Mouse (Mus musculus) bone marrow, adult 2 months (tissue): ENCODE results near the gene Glra1. TPM values are rescaled to one million over a fixed set of nuclear protein-coding genes. Genes with fewer than 3 reads are reported as not detected.
A peak's percentile ranks its signal among the peaks of the same experiment; 100 is the strongest.

Experiments used
- H3K27ac ChIP-seq: fragments of 200-500 bp; 2 replicates; pipeline ENCODE4 v1.5.1; 2012; ENCODE audit warnings: low read depth, mild to moderate bottlenecking, control low read depth, inconsistent platforms, low read length; ENCODE audit not compliant: control insufficient read depth, poor library complexity, insufficient read depth
- H3K4me1 ChIP-seq: fragments of 200-500 bp; 2 replicates; pipeline ENCODE4 v1.6.1; 2011; ENCODE audit warnings: low read length; ENCODE audit not compliant: control insufficient read depth, insufficient read depth
- H3K4me3 ChIP-seq: fragments of 200-500 bp; replicated peaks from 2 replicates; pipeline ENCODE3; 2011; ENCODE audit warnings: mild to moderate bottlenecking, low read depth, low read length, control low read depth; ENCODE audit not compliant: control insufficient read depth
- CTCF ChIP-seq: fragments of 200-500 bp; IDR thresholded peaks from 2 replicates; pipeline ENCODE4 v1.5.1; 2011; ENCODE audit warnings: low read length, control low read depth; ENCODE audit not compliant: control insufficient read depth, insufficient read depth
- POLR2A ChIP-seq: fragments of 200-500 bp; IDR thresholded peaks from 2 replicates; pipeline ENCODE4 v1.6.1; 2011; ENCODE audit warnings: low read depth, mild to moderate bottlenecking, control low read depth, low read length, borderline replicate concordance; ENCODE audit not compliant: control insufficient read depth
- WGBS: fragments of 180-500 bp; shearing (Covaris S2); methylation state at CpG from one replicate; pipeline ENCODE4 v1.1.7; 2018; 5-methylcytosine and 5-hydroxymethylcytosine counted together
- polyA plus RNA-seq: library from polyadenylated mRNA; stranded (reverse); fragments of >200 nt; gene quantifications from 2 replicates; pipeline ENCODE4 v1.2.4, GENCODE M21; 2011; ENCODE audit warnings: low replicate concordance; ENCODE audit not compliant: missing spikeins, insufficient read depth, insufficient read length

Glra1 gene
- polyA plus RNA-seq, 1 experiment = not detected

GRCm38 (mm10) chr11:55469048-55469843 is 138.8 kb downstream of the Glra1 start, which contains the start of gene G3bp1:
G3bp1 (plus strand) TSS chr11:55469685.
- WGBS = under 1% methylated on average over 57 of the region's 57 CpGs
- Histone ChIP-seq H3K4me1 (peaks cover 3% of the 10 kb centered on the region; the same call in 1 of the 2 replicates), H3K4me3 (peak within 1 kb of the TSS; percentile 78), H3K27ac (peak within 1 kb of the TSS; percentile 91)
- TF ChIP-seq CTCF (peak; percentile 33; the same call in 1 of the 2 replicates), POLR2A (peak; percentile 99)

DNA sequence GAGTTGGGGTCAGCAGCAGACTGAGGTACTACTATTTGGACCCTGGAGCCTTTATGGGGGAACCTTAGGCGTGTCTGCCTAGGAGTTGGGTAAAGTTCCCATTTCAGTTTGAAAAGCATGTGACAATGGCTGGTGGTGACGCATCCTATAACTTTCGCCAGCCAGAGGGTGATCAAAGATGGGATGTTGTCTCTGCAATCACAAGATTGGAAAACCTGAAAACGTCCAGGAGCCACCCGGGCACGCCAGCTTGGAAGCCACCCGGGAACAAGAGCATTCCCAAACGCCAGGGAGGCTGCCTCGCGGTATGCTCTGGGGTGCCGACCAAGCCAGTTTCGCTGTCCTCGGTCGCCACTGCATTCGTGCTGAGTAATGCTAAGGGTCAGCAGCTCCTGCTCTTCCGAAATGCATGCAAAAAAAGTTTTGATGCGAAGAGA is 139.4 kb downstream of the Glra1 start:
- Histone ChIP-seq H3K4me3 (peak overlapping the region; percentile 69), H3K4me1 (peaks cover 3% of the 10 kb centered on the region; the same call in 1 of the 2 replicates)
- under 1% methylated on average over 17 of the region's 17 CpGs for WGBS

GRCm38 (mm10) chr11:55468012-55468411 is 140.0 kb downstream of the Glra1 start:
- no peak for TF ChIP-seq POLR2A
- no peak for TF ChIP-seq CTCF
- WGBS = 77% methylated on average over 10 of the region's 10 CpGs
- Histone ChIP-seq H3K4me1 (peaks cover 3% of the 10 kb centered on the region; the same call in 1 of the 2 replicates), H3K27ac (peak overlapping the region; percentile 91), H3K4me3 (peak overlapping the region; percentile 69)

More for the DNA sequence above, 139.4 kb downstream of the Glra1 start:
- TF ChIP-seq CTCF = no peak
- H3K27ac ChIP-seq = peak overlapping the region; percentile 91

GRCm38 (mm10) chr11:55465177-55465576 is 142.8 kb downstream of the Glra1 start:
- Histone ChIP-seq H3K4me1 (peaks cover 1% of the 10 kb centered on the region; the same call in 1 of the 2 replicates), H3K4me3 (no peak overlapping the region), H3K27ac (no peak overlapping the region)
- TF ChIP-seq POLR2A (no peak), CTCF (no peak)
- 83% methylated on average over 3 of the region's 3 CpGs for WGBS

DNA sequence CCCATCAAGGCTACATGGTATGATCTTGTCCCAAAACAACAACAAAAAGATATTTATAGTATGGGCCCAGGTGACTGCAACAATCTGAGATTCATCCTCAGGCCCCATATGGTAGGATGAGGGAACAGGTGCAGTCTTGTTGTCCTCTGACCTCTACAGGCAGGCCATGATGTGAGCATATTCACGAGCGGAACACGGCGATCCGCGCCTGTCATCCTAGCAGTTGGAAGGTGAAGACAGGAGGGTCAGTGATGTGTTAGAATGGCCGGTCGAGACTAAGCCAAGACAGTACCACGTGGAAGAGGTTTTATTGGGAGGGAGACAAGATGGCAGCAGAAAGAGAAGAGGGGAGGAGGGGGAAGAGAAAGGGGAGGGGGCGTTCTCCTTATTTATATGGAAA is 143.3 kb downstream of the Glra1 start:
- peaks cover 1% of the 10 kb centered on the region; the same call in 1 of the 2 replicates for H3K4me1 ChIP-seq
- WGBS = 87% methylated on average over 10 of the region's 10 CpGs
- TF ChIP-seq CTCF (no peak), POLR2A (no peak)
- no peak overlapping the region for H3K27ac ChIP-seq
- no peak overlapping the region for H3K4me3 ChIP-seq

Other genes starting within 250 kb of the Glra1 start
- gene Sparc, start 185.0 kb downstream of the Glra1 start, polyA plus RNA-seq = 79.8 and 90.9 TPM in 2 replicates
- gene Atox1, start 147.0 kb downstream of the Glra1 start, polyA plus RNA-seq = 75.4 and 128 TPM in 2 replicates
- 29.5 and 38.1 TPM in 2 replicates for gene G3bp1, start 138.5 kb downstream of the Glra1 start, polyA plus RNA-seq